Mouse (Mus musculus) common myeloid progenitor, adult 5-6 weeks (primary cell): ENCODE results near the gene Anxa9. TPM values are rescaled to one million over a fixed set of nuclear protein-coding genes. Genes with fewer than 3 reads are reported as not detected.

Experiments used
- ATAC-seq: replicated peaks from 2 replicates; pipeline ENCODE4 v1.8.0; 2016; ENCODE audit warnings: low read depth, mild to moderate bottlenecking, moderate TSS enrichment, inconsistent platforms; ENCODE audit not compliant: poor library complexity, severe bottlenecking
- total RNA-seq: library from RNA; stranded (forward); fragments of 200-1000, 187-1606 nt; gene quantifications from 2 replicates; pipeline ENCODE4 v1.2.3, GENCODE M21; 2017

Anxa9 gene
- total RNA-seq, 1 experiment from 2014 or later = 12.1 TPM

DNA sequence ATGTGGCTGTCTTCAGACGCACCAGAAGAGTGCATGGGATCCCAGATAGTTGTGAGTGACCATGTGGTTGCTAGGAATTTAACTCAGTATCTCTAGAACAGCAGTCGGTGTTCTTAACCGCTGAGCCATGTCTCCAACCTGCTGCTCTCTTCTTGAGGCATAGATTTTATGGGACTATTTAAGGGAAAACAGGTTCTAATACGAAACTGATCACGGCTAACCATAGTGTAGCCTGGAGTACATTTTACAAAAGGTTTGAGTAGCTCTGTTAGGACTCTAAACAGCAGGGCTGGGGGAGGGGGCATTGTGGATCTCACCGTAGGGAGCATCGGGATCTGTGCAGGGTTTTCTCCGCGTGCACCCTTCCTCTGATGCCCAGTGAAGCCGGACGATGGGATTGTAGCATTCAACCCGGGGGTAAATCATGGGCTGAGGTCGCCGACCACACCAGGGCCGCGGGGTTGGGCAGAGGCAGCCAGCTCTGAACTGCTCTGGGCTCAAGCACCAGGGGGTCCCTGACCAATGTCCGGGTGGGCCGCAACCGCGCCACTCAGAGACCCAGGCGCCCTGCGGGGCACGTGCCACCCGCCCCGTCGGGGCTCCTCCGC, 7.6 kb upstream of the Anxa9 start, which contains the start of gene Cers2:
TSS of gene Cers2 (plus strand) at position 306 of the 608 bp plus-strand sequence.
- no peak for ATAC-seq

DNA sequence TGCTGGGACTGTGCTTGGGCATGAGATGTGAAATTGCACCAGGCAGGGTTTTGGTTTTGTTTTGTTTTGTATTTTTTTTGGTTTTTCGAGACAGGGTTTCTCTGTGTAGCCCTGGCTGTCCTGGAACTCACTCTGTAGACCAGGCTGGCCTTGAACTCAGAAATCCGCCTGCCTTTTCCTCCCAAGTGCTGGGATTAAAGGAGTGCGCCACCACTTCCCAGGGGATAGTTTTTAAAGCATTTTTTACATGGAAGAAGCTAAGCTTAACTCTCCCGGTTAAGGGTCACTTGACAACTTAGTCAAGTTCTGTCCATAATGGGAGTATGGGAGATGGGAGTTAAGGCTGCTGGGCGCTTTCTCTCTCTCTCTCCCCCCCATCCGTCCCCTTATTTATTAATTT, 7.1 kb upstream of the Anxa9 start:
- ATAC-seq = no peak

DNA sequence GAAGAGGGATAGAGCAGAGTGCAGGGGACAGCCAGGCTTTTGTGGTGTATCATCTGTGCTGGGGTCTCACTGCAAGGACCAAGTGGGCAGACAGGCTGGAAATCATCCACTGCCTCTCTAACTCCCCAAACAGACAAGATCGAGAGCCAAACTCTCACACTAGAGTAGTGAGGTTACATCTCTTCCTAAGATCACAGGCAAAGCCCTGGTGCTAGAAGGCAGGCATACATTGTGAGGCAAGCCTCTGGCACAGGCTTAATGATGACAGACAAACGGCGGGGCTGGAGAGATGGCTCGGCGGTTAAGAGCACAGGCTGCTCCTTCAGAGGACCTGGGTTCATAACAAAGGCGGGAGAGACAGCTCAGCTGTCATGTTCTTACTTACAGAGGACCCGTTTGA, 6.5 kb upstream of the Anxa9 start:
- ATAC-seq = no peak

DNA sequence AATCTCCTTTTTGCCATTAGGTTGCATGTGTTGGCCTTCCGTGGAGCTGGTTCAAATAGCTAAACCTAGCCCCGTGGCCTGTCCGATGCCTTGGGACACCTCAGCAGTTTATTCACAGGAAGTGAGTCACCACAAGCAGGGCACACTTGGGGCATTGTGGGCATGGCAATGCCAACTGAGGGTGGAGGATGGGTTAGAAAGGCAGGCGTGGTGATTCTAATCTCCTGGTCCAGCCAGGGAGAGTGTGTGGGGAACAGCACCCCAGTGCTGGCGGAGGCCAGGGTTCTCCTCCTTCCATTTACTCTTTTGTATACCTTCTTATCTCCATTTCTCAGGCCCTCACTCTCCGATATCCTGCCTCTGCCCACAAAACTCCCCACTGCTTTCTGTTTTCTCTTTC, 5.6 kb upstream of the Anxa9 start:
- ATAC-seq = peak; percentile 72

DNA sequence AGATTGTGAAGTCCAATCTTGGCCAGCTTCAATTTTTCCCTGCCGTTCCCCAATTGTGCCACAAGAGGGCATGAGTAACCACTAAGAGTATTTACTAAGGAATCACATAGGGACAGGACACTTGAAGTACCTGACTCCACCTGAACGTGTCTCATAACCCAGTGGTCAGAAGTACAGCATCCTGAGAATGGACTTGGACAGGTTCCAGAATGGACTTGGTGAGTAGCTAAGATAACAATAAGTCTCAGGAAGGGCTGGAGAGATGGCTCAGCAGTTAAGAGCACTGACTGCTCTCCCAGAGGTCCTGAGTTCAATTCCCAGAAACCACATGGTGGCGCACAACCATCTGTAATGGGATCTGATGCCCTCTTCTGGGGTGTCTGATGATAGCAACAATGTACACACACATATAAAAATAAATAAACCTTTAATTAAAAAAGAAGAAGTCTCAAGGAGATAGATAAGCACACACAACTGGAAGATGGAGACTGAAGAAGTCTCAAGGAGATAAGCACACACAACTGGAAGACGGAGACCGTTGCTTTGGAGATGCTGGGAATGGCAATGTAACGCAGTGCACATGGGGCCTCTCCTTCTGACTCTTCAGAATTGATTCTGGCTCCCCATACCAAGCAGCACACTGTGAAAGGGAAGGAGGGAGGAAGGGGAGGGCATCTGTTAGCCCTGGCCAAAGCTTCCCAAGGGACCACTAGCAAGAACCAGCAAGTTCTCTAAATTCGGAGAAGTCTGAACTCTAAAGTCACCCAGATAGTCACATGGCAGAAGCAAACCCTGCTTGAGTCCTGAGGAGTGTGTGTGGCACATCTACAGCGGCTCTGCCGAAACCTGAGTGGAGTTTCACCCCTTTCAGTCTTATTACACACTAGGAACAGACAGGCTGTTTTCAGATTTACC, 4.2 kb upstream of the Anxa9 start:
- ATAC-seq = peak; percentile 33

DNA sequence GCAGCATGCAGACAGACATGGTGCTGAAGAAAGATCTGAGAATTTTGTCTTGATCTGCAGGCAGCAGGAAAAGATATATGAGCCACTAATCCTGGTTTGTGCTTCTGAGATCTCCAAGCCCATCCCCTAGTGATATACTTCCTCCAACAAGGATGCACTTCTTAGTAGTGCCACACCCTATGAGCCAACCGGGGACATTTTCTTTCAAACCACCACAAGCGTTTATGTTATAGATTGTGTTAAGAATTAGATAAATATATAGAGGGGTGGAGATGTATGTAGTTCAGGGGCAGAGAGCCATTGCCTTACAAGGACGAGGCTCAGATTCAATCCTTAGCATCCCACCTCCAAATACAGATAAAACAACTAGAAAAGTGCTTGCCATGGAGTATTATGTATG, 3.5 kb upstream of the Anxa9 start:
- ATAC-seq = no peak

DNA sequence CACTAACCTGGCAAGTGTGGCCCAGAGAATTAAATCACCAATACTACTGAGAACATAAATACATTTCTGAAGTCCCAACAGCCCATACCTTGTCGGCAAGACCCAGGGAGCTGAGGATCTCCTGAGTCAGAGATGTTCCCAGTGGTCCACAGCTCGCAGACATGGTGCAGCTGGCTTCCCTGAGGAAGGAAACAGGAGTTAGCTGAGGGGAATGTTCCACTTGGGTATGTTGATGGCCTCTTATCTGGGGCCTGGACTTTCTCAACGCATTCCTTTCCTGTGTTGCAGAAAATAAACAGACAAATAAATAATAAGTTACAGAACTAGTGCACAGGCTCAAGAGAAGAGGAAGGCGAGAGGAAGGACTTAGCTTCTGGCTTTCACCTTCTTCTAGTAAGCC, 732 bp downstream of the Anxa9 start:
- ATAC-seq = no peak

DNA sequence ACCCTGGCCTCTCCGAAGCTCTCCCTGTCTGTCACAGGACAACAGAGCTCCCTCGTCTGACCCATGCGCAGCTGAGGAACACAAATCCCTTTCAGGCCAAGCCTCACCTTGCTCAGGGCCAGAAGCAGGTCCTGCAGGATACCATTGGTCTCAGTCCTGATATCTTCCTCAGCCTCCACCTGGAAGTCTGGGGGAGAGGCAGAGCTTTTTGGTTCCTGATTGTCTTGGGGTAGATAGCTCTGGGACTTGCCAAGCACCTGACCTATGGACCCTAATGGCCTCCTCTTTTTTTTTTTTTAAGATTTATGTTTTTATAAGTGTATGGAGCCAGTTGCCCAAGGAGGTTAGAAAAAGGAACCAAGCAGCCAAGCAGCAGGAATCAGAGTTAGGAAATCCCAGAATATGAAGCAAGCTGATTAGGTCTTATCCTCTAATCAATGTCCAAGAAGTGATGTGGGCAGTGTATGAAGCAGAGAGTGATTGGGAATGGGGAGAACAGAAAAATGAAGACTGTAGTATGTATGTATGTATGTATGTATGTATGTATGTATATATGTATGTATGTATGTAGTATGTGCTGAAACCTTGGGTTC, 5.7 kb downstream of the Anxa9 start:
- no peak for ATAC-seq

DNA sequence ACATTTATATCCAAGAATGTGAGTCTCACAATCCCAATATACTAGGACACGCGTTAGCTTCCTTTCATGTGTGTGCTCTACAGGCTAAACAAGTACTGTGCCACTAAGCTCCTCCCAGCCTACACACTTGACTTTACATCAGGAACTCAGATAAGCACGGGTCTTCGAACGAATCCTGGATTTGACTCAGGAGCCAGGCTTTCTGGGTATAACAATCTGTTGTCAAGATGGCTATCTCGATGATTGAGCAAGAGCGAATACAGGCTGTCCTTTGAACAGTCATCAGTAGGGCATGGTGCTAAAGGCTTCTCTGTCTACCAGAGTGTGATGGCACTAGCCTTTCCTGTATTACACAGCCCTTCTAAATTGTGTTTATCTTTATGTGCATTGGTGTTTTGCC, 9.0 kb downstream of the Anxa9 start:
- ATAC-seq = no peak

DNA sequence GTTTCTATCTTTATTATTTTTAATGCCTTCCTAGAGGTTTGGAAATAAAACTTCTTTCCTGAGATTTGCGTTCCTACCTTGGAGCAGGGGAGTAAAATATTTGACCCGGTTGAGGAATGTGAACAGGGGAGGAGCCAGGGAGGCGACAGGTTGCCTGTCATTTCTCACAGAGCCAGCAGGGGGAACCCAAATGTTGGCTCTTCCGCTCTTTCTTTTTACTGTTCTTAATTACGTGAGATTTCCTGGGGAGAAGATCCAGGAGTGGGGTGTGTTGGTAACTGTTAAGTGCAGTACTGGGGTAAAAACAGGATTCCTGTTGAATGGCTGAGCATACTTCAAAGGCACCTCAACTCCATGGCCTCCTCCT, 10.9 kb downstream of the Anxa9 start:
- ATAC-seq = peak; percentile 23; the same call in 1 of the 2 replicates

DNA sequence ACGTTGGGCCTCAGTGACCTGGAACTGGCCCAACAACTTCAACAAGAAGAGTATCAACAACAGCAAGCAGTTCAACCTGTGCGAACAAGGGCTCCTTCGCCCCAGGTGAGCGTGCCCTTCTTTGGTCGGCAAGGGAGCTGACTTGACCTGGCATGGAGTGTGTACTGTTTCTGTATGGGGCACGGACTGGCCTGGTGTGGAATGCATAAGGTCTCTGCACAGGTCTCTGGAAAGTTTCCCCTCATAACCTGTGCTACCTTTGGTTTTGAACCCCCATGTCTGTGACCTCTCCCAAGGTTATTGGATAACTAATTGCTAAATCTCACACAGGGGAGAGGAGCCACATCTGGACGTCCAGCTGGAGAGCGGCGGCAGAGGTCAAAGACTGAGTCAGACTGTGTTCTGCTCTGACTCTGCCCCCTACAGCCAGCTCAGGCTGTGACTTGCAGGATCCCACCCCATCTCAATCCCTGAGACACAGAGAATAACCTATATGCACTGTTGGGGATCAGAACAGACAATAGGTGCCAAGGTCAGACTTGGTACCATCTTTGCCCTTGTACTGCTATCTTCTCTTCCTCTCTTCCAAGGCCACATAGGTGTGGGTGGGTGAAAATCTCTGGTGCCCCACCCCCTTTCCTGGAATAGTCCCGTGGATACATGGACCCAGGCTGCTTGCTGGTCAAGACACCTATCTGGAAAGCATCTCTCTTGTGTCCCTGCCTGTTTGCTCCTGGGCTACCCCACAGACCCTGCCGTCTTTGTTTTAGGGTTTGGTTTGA, 11.5 kb downstream of the Anxa9 start:
- no peak for ATAC-seq

DNA sequence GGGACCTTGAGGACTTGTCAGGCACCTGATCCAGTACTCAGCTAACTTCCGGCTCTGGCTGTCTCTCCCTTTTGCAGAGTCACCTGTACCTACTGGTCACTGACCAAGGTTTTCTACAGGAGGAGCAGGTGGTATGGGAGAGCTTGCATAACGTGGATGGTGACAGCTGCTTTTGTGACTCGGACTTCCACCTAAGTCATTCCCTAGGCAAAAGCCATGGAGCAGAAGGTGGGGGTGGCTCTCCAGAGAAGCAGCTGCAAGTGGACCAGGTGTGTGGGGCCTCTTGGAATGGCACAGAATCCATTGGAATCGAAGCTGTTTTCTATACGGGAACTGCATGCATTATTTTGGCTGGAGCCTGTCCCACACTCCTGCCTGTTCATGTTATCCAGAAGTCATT, 12.3 kb downstream of the Anxa9 start:
- ATAC-seq = no peak

DNA sequence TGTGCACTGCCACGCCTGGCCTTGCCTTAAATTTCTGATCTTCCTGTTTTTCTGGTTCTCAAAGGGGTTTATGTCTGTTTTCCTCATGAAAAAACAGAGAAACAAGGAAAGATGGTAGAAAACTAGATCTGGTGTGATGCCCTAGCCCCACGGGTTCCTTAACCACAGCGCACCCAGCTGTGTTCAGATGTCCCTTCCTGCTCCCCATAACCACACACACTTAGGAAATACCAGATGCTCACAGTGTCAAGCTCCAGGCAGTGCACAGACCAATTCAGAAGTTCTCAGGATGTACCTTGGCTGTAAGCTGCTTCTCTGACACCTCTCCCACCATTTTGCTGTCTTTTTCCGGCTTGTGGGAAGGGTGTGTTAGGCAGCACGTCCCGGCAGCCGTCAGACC, 12.7 kb downstream of the Anxa9 start:
- ATAC-seq = peak; percentile 31

DNA sequence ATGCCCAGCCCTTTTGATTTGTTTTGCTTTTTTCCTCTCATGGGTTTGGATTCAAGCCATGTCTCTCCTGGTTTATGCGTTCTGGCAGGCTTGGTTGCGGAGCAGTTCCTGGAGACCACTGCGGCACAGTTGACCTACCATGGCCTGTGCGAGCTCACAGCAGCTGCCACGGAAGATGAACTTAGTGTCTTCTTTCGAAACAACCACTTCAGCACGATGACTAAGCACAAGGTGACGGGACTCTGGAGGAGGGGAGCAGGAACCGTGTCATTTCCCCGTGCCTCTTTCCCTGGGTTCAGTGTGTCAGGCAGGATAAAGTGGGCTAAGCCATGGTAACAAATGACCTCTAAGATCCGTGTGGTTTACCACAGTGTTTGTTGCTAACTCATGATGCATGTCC, 13.4 kb downstream of the Anxa9 start:
- ATAC-seq = peak; percentile 92

DNA sequence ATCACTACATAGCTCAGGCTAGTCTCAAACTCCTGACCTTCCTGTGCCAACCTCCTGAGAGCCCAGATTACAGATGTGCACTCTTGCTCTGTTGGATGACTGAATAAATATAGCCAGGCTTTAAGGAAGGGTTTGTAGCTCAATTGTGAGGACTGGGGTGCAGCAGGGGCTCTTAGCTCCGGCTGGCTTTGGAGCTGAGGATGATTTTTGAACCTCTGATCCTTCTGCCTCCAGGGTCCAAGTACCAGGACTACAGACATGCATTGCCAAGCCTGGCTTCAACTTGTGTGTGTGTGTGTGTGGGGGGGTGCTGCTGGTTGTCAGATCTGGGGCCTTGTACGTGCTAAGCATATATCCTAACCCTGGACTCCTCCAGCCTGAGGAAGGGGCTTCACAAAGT, 14.1 kb downstream of the Anxa9 start:
- no peak for ATAC-seq

DNA sequence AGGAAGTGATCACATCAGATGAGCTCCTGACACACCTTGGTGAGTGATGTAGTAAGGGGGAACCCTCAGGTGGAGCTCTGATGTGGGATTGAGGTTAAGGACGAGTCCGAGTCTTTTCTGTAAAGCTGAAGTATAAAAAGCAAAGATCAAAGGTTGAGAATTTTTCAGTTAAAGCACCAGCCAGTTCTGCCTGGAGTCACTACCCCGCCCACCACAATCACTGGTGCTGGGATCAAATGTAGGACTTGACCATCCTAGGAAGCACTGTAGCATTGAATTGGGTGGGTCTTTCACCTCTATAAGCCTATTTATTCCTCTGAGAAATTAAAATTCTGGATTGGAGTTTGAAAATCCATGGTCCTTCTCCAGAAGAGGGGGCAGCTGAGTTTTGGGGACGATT, 15.9 kb downstream of the Anxa9 start:
- ATAC-seq = no peak

DNA sequence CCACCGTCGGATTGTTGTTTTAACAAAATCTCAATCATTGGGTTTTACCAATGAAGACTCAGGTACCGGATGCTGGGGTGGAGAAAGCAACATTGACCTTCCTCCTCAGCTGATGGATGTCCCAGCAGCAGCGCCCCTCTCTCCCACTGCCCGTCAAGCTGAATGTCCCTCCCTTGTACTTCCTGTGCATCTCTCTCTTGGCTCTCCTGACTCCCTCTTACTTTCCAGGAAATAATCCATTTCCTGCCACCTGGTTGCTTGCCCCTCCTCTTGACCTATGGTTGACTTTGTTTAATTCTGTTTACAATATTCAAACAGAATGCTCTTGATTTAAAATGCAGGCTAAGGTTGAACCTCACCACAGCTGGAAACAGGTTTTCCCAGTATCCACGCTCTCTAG, 16.8 kb downstream of the Anxa9 start:
- no peak for ATAC-seq

DNA sequence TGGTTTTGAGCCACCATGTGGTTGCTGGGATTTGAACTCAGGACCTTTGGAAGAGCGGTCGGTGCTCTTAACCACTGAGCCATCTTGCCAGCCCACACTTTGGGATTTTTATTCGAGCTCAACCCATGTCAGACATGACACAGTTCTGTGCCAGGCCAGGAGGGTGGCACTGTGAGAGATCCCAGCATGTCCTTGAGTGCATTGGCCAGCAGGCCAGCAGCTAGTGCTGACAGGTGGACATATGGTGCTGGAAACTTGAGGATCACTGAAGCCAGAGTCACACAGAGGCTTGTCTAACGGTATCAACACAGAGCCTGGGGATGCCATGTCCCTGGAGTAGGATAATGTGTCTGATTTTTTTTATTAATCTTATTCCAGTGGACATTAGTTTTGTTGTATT, 17.6 kb downstream of the Anxa9 start:
- ATAC-seq = no peak

DNA sequence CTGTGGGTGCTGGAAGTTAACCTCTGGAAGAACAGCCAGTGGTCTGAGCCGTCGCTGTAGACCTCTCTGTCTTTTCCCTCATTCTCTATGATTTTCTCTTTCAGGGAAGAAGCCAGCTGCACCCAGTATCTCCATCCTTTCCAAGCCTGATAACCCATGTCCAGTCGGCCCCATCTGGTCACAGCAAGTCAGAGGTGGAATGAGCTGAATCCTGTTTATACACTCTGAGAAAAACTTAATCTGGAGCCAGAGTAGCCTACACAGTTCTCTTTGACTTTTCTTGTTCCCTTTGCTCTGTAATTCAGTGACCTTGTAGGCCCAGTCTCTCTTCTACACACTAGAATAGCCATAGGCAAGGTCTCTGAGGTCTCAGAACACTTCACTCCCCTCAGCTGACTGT, 19.4 kb downstream of the Anxa9 start:
- no peak for ATAC-seq

DNA sequence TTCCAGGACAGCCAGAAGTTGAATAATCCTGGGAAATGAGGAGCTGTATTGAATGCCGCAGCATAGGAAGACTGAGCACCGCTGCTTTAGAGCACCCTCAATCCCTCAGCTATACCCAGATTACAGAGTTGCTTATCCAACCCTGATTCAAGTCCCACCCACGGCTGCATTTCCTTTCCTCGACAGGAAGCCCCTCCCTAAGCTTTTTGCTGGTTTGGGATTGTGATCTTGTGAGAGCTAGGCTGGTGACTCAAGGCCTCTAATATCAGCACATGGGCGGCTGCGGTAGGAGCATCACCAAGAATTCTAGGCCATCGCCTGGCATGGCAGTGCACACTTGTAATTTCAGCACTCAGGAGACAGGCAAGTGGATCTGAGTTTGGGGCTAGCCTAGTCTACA, 20.5 kb downstream of the Anxa9 start:
- ATAC-seq = no peak

DNA sequence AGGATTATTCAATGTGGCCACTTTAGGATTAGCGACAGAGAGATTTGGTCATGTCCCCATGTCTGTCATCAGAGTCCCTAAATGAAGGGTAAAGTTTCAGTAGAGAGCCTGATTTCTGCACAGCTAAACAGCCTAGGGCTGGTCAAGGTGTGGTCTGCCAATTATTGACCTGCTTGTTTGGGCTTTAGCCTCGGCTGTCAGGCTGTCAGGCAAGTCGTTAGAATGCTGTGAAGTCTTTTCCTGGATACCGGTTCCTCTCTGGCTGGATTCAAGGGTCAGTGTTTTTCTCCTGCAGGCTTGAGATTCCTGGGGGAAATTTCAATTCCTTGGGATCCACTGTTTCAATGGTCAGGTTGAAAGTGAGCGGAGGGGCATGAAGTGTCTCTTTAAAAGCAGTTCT, 21.0 kb downstream of the Anxa9 start:
- ATAC-seq = no peak
